Mouse (Mus musculus): ENCODE results near the gene Hvcn1. TPM values are rescaled to one million over a fixed set of nuclear protein-coding genes. Genes with fewer than 3 reads are reported as not detected.

The Hvcn1 gene
- total and polyA plus RNA-seq, 3 experiments: 0.27 to 1.6 (median 0.27) TPM

DNA sequence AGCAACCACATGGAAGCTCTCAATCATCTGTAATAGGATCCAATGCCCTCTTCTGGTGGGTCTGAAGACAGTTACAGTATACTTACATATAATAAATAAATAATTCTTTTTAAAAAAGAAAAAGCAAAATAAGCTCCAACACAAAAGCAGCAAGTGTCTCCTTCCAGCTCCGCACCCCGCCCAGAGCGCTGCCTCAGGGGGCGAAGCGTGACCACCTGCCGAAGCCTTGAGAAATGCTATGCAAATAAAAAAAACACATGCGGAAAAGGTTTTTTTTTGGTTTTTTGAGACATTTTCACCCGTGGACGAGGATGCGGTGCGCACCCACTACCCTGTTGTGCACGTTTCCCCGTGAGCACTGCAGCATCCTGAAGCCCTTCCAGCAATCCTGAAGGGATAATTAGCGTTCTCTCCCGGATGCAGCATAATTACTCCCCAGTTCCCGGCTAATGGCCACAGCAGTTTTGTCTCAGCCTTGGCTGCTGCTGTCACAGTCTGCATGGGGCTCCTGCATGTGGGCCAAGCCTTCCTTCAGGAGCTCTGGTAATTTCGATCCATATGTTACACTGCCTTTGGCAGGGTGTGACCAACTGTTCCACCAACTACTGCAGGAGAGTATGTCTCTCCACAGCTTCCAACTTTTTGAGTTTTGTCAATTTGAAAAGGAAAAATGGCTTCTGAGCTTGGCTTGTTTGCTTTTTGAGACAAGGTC, 45.4 kb downstream of the Hvcn1 start:
- H3K9me3 ChIP-seq (replicated peaks): no peaks in the 10 kb centered on the region
- no peaks in the 10 kb centered on the region for H3K27me3 ChIP-seq (ENCODE audit: insufficient read depth, low read length)
- no peaks in the 10 kb centered on the region; the same call in 1 of the 2 replicates for H3K4me1 ChIP-seq (ENCODE audit: insufficient read depth, low read depth, low read length)
- DNase-seq (ENCODE audit: low spot score) (no peak), ATAC-seq (ENCODE audit: extremely low read depth, insufficient number of reproducible peaks, low FRiP score, poor library complexity, severe bottlenecking) (no peak)
- no peak overlapping the region for H3K4me3 ChIP-seq (ENCODE audit: low read depth, low read length)
- H3K36me3 ChIP-seq (replicated peaks): peaks cover 88% of the 10 kb centered on the region
- no peak for TF ChIP-seq TAL1 (conservative IDR thresholded peaks at IDR 0.05; ENCODE audit: low read depth, low read length)
- no peak for TF ChIP-seq GATA1 (IDR thresholded peaks at IDR 0.05; ENCODE audit: borderline replicate concordance, low read length)

GRCm38 (mm10) chr5:122258027-122258741, 51.6 kb downstream of the Hvcn1 start:
- H3K9me3 ChIP-seq (replicated peaks): no peaks in the 10 kb centered on the region
- TF ChIP-seq POLR2AphosphoS5 (IDR thresholded peaks at IDR 0.05; ENCODE audit: insufficient replicate concordance, low read depth, low read length) (no peak), GATA2 (IDR thresholded peaks at IDR 0.05; ENCODE audit: borderline replicate concordance, low read depth, low read length) (no peak), CTCF (IDR thresholded peaks at IDR 0.05; ENCODE audit: low read depth, low read length) (no peak), GATA1 (IDR thresholded peaks at IDR 0.05; ENCODE audit: borderline replicate concordance, low read length) (no peak), TAL1 (conservative IDR thresholded peaks at IDR 0.05; ENCODE audit: low read depth, low read length) (no peak)
- DNase-seq (ENCODE audit: low spot score) (no peak), ATAC-seq (ENCODE audit: extremely low read depth, insufficient number of reproducible peaks, low FRiP score, poor library complexity, severe bottlenecking) (no peak)
- peaks cover 83% of the 10 kb centered on the region for H3K36me3 ChIP-seq (replicated peaks)
- no peak overlapping the region for H3K4me3 ChIP-seq (ENCODE audit: low read depth, low read length)
- peaks cover 25% of the 10 kb centered on the region for H3K4me1 ChIP-seq (ENCODE audit: insufficient read depth, low read depth, low read length)
- no peaks in the 10 kb centered on the region for H3K27me3 ChIP-seq (ENCODE audit: insufficient read depth, low read length)

GRCm38 (mm10) chr5:122262104-122262503, 55.5 kb downstream of the Hvcn1 start:
- no peak for TF ChIP-seq POLR2AphosphoS5 (IDR thresholded peaks at IDR 0.05; ENCODE audit: insufficient replicate concordance, low read depth, low read length)
- no peak for TF ChIP-seq GATA1 (IDR thresholded peaks at IDR 0.05; ENCODE audit: borderline replicate concordance, low read length)
- no peak for TF ChIP-seq TAL1 (conservative IDR thresholded peaks at IDR 0.05; ENCODE audit: low read depth, low read length)
- no peak for TF ChIP-seq CTCF (IDR thresholded peaks at IDR 0.05; ENCODE audit: low read depth, low read length)
- no peak for TF ChIP-seq GATA2 (IDR thresholded peaks at IDR 0.05; ENCODE audit: borderline replicate concordance, low read depth, low read length)
- H3K4me3 ChIP-seq (ENCODE audit: low read depth, low read length): no peak overlapping the region; the same call in 1 of the 2 replicates
- H3K27me3 ChIP-seq (ENCODE audit: insufficient read depth, low read length): no peaks in the 10 kb centered on the region
- no peaks in the 10 kb centered on the region for H3K9me3 ChIP-seq (replicated peaks)
- no peak for DNase-seq (ENCODE audit: low spot score)
- peaks cover 48% of the 10 kb centered on the region for H3K36me3 ChIP-seq (replicated peaks)
- peaks cover 48% of the 10 kb centered on the region for H3K4me1 ChIP-seq (ENCODE audit: insufficient read depth, low read depth, low read length)
- 0 out of 2 replicates have a peak, but pooled peaks have one; percentile 18 for ATAC-seq (ENCODE audit: extremely low read depth, insufficient number of reproducible peaks, low FRiP score, poor library complexity, severe bottlenecking)

DNA sequence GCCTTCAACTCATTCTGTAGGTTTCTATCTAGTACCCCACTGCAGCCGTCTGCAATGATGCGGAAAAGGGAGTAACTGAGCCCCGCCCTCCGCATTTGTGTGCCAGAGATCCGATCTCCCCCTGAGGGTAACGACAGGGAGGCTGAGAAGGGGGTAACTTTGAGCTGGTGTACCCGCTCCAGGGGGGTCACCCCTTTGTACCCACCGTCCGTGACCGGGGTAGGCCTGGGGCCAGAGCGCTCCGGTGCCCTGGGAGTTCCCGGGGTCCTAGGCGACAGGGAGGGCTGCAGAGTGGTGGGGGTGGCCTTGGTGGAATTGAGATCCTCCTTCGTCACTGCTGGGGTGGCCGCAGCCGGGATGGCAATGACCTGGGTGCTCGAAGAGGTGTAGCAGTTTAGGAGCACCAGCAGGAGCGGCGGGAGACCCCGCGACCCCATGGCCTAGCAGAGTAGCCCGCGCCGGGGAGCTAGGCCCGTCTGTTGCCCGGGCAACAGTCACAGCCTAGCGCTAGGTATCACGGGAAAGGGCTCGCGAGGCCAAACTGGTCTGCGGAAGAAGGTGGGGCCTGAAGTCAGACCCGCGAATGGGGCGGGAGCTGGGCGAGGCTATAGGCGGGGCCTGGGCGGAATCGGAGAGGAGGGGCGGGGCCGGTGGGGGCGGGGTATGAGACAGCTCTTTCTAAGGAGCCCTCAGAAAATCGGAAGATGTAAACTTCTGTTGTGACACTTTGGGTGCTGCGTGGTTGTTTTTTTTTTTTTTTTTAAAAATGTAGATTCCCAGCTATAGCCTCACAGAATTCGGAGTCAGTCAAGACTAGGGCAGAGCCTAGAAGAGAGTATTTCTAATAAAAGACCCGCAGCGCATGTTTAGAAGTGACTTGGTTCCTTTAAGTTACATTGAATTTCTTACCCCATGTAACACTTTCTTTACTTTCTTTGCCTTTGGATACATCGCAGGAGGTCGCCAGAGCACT, 57.6 kb downstream of the Hvcn1 start, which contains the start of gene Tctn1:
Gene Tctn1, minus strand, starts transcription at position 528 of the 973 bp plus-strand sequence.
- no peak for TF ChIP-seq GATA2 (IDR thresholded peaks at IDR 0.05; ENCODE audit: borderline replicate concordance, low read depth, low read length)
- no peak for TF ChIP-seq CTCF (IDR thresholded peaks at IDR 0.05; ENCODE audit: low read depth, low read length)
- no peak for TF ChIP-seq POLR2AphosphoS5 (IDR thresholded peaks at IDR 0.05; ENCODE audit: insufficient replicate concordance, low read depth, low read length)
- TF ChIP-seq TAL1 (conservative IDR thresholded peaks at IDR 0.05; ENCODE audit: low read depth, low read length): no peak
- TF ChIP-seq GATA1 (IDR thresholded peaks at IDR 0.05; ENCODE audit: borderline replicate concordance, low read length): no peak
- H3K4me1 ChIP-seq (ENCODE audit: insufficient read depth, low read depth, low read length): peaks cover 62% of the 10 kb centered on the region

DNA sequence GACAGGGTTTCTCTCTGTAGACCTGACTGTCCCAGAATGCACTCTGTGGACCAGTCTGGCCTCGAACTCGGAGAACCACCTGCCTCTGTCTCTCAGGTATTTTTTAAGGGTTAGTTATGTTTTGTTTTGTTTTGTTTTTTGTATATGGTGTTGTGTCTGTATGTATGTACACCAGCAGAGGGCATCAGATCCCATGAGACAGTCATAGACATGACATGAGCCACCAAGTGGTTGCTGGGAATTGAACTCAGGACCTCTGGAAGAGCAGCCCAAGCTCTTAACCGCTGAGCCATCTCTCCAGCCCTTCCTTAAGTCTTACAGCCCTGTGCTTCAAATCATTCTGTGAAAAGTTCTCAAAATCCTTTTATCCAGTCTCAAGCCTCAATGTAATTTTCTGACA, 58.6 kb downstream of the Hvcn1 start:
- no peaks in the 10 kb centered on the region for H3K27me3 ChIP-seq (ENCODE audit: insufficient read depth, low read length)
- no peak for ATAC-seq (ENCODE audit: extremely low read depth, insufficient number of reproducible peaks, low FRiP score, poor library complexity, severe bottlenecking)
- TF ChIP-seq TAL1 (conservative IDR thresholded peaks at IDR 0.05; ENCODE audit: low read depth, low read length): no peak
- no peak for TF ChIP-seq CTCF (IDR thresholded peaks at IDR 0.05; ENCODE audit: low read depth, low read length)
- no peak for TF ChIP-seq POLR2AphosphoS5 (IDR thresholded peaks at IDR 0.05; ENCODE audit: insufficient replicate concordance, low read depth, low read length)
- no peak for TF ChIP-seq GATA2 (IDR thresholded peaks at IDR 0.05; ENCODE audit: borderline replicate concordance, low read depth, low read length)
- no peak for TF ChIP-seq GATA1 (IDR thresholded peaks at IDR 0.05; ENCODE audit: borderline replicate concordance, low read length)
- H3K4me1 ChIP-seq (ENCODE audit: insufficient read depth, low read depth, low read length): peaks cover 66% of the 10 kb centered on the region
- peaks cover 17% of the 10 kb centered on the region for H3K36me3 ChIP-seq (replicated peaks)
- H3K9me3 ChIP-seq (replicated peaks): no peaks in the 10 kb centered on the region
- H3K4me3 ChIP-seq (ENCODE audit: low read depth, low read length): peak overlapping the region; percentile 93; the same call in 1 of the 2 replicates
- DNase-seq (ENCODE audit: low spot score): no peak

More for the DNA sequence above, 57.6 kb downstream of the Hvcn1 start, which contains the start of gene Tctn1:
- DNase-seq (ENCODE audit: low spot score): peak; percentile 88
- Histone ChIP-seq H3K4me3 (ENCODE audit: low read depth, low read length) (peak within 1 kb of the TSS; percentile 93), H3K36me3 (replicated peaks) (peaks cover 27% of the 10 kb centered on the region), H3K9me3 (replicated peaks) (no peaks in the 10 kb centered on the region), H3K27me3 (ENCODE audit: insufficient read depth, low read length) (no peaks in the 10 kb centered on the region)
- ATAC-seq (ENCODE audit: extremely low read depth, insufficient number of reproducible peaks, low FRiP score, poor library complexity, severe bottlenecking): peak; percentile 97
